Mouse (Mus musculus) intestine, embryonic 14.5 days (tissue): ENCODE data around the gene Fpr-rs4. TPM values are rescaled to one million over a fixed set of nuclear protein-coding genes. Genes with fewer than 3 reads are reported as not detected.
"Not testable (repeated sequence)": the region's sequence is repeated elsewhere in the genome, so short reads cannot be mapped to it uniquely, and the experiment has no call there.

Source experiments
- ATAC-seq: fragments of 200-750 bp; cut with Nextera tagmentation; replicated peaks from 2 replicates; pipeline ENCODE4 v1.8.0; 2017; ENCODE audit warnings: low read depth, moderate number of reproducible peaks, moderate TSS enrichment, moderate library complexity; ENCODE audit not compliant: low FRiP score, low TSS enrichment
- DNase-seq: peaks from one replicate; pipeline ENCODE4 v3.0.0-alpha.2; 2018; ENCODE audit warnings: low spot score
- H3K27ac ChIP-seq: fragments of 300-500 bp; sonication (generic); 2 replicates; pipeline ENCODE4 v1.5.1; 2014; ENCODE audit warnings: low read depth, mild to moderate bottlenecking, control low read depth
- H3K27me3 ChIP-seq: fragments of 300-500 bp; sonication (generic); replicated peaks from 2 replicates; pipeline ENCODE4 v1.6.1; 2014; ENCODE audit warnings: low read length, control low read depth; ENCODE audit not compliant: control insufficient read depth, insufficient read depth
- H3K36me3 ChIP-seq: fragments of 300-500 bp; sonication (generic); 2 replicates; pipeline ENCODE4 v1.6.1; 2014; ENCODE audit warnings: low read length, control low read depth; ENCODE audit not compliant: control insufficient read depth, insufficient read depth
- H3K4me1 ChIP-seq: fragments of 300-500 bp; sonication (generic); replicated peaks from 2 replicates; pipeline ENCODE4 v1.6.1; 2014; ENCODE audit warnings: low read length, control low read depth, mixed read lengths; ENCODE audit not compliant: control insufficient read depth, insufficient read depth
- H3K4me2 ChIP-seq: fragments of 300-500 bp; sonication (generic); 2 replicates; pipeline ENCODE4 v1.6.1; 2014; ENCODE audit warnings: low read length
- H3K4me3 ChIP-seq: fragments of 300-500 bp; sonication (generic); 2 replicates; pipeline ENCODE4 v1.5.1; 2014; ENCODE audit warnings: low read depth, low read length, control low read depth, mixed read lengths
- H3K9ac ChIP-seq: fragments of 300-500 bp; sonication (generic); 2 replicates; pipeline ENCODE4 v1.6.1; 2014; ENCODE audit warnings: mild to moderate bottlenecking, low read length
- H3K9me3 ChIP-seq: fragments of 300-500 bp; sonication (generic); 2 replicates; pipeline ENCODE4 v1.6.1; 2016; ENCODE audit warnings: low read length, control low read depth; ENCODE audit not compliant: control insufficient read depth
- WGBS: fragments of 180-500 bp; shearing (Covaris S2); extraction: QIAGEN DNeasy Blood & Tissue Kit; methylation state at CpG from one replicate; pipeline ENCODE4 v1.1.7; 2014; 5-methylcytosine and 5-hydroxymethylcytosine counted together
- polyA plus RNA-seq: library from polyadenylated mRNA; unstranded; fragments of >200 nt; fragmentation: Nextera tagmentation; extraction: Ambion mirVana; gene quantifications from 2 replicates; pipeline ENCODE4 v1.2.1, GENCODE M21; 2014

Gene Fpr-rs4
- polyA plus RNA-seq = not detected in 2 replicates

- Histone ChIP-seq H3K4me3 (no peak within 1 kb of the TSS), H3K4me1 (no peaks in the 10 kb centered on the region), H3K36me3 (no peaks in the 10 kb centered on the region), H3K9me3 (no peaks in the 10 kb centered on the region), H3K9ac (no peak within 1 kb of the TSS), H3K4me2 (no peak within 1 kb of the TSS), H3K27ac (no peak within 1 kb of the TSS), H3K27me3 (no peaks in the 10 kb centered on the region)
- no peak for ATAC-seq
- 57% methylated on average over 2 of the region's 2 CpGs for whole genome bisulfite sequencing
- DNase-seq = no peak
These were observed at the start of gene Fpr-rs4 for GRCm38 (mm10) chr17:18021433-18021832. Gene Fpr-rs4 (plus strand): TSS chr17:18021733.

GRCm38 (mm10) chr17:17973443-17973842, 48.1 kb upstream of the Fpr-rs4 start:
- no peak for DNase-seq
- 26% methylated on average over 1 of the region's 1 CpGs for WGBS
- no peaks in the 10 kb centered on the region for H3K4me1 ChIP-seq

GRCm38 (mm10) chr17:17981232-17981631, 40.3 kb upstream of the Fpr-rs4 start:
- not testable (repeated sequence) for H3K27ac ChIP-seq, H3K4me3 ChIP-seq, H3K27me3 ChIP-seq, H3K36me3 ChIP-seq, H3K9me3 ChIP-seq, DNase-seq, H3K9ac ChIP-seq, ATAC-seq, H3K4me2 ChIP-seq, H3K4me1 ChIP-seq
- WGBS = 65% methylated on average over 2 of the region's 2 CpGs

More at GRCm38 (mm10) chr17:17973443-17973842, 48.1 kb upstream of the Fpr-rs4 start:
- Histone ChIP-seq H3K4me2 (no peak overlapping the region), H3K9me3 (0 out of 2 replicates have a peak, but pooled peaks cover 1% of the 10 kb centered on the region), H3K27ac (no peak overlapping the region), H3K36me3 (no peaks in the 10 kb centered on the region), H3K9ac (no peak overlapping the region), H3K4me3 (no peak overlapping the region), H3K27me3 (no peaks in the 10 kb centered on the region)
- no peak for ATAC-seq

GRCm38 (mm10) chr17:18004752-18005151, 16.8 kb upstream of the Fpr-rs4 start:
- no peak for DNase-seq
- Histone ChIP-seq H3K9ac (no peak overlapping the region), H3K9me3 (no peaks in the 10 kb centered on the region), H3K27ac (no peak overlapping the region), H3K36me3 (no peaks in the 10 kb centered on the region), H3K4me1 (no peaks in the 10 kb centered on the region), H3K4me2 (no peak overlapping the region), H3K4me3 (no peak overlapping the region), H3K27me3 (no peaks in the 10 kb centered on the region)
- ATAC-seq = no peak
- WGBS = 92% methylated on average over 1 of the region's 1 CpGs

GRCm38 (mm10) chr17:18049124-18049523, 27.6 kb downstream of the Fpr-rs4 start, which contains the start of gene Vmn2r124:
Gene Vmn2r124 (plus strand): TSS chr17:18049424.
- no peak within 1 kb of the TSS for H3K4me2 ChIP-seq
- no peaks in the 10 kb centered on the region for H3K4me1 ChIP-seq
- H3K36me3 ChIP-seq = no peaks in the 10 kb centered on the region
- DNase-seq (no peak), ATAC-seq (no peak)
- no peaks in the 10 kb centered on the region for H3K27me3 ChIP-seq
- H3K4me3 ChIP-seq = no peak within 1 kb of the TSS
- 53% methylated on average over 2 of the region's 2 CpGs for WGBS
- H3K27ac ChIP-seq = no peak within 1 kb of the TSS
- H3K9me3 ChIP-seq = no peaks in the 10 kb centered on the region
- no peak within 1 kb of the TSS for H3K9ac ChIP-seq

Other genes starting within 250 kb of the Fpr-rs4 start
- 27.0 and 30.3 TPM in 2 replicates for gene Spaca6, start 194.6 kb upstream of the Fpr-rs4 start, polyA plus RNA-seq
- 1.8 TPM in 2 replicates for gene Has1, start 166.5 kb upstream of the Fpr-rs4 start, polyA plus RNA-seq
- gene Fpr1, start 137.8 kb upstream of the Fpr-rs4 start, polyA plus RNA-seq = 0.13 TPM in 1 of 2 replicates, not detected in the other
- 0.38 TPM in 1 of 2 replicates, not detected in the other for gene Fpr2, start 133.9 kb upstream of the Fpr-rs4 start, polyA plus RNA-seq
- gene Fpr3, start 133.9 kb upstream of the Fpr-rs4 start, polyA plus RNA-seq = not detected in 2 replicates
- not detected in 2 replicates for gene Vmn2r124, start 27.7 kb downstream of the Fpr-rs4 start, polyA plus RNA-seq
- gene Vmn2r91, start 63.3 kb downstream of the Fpr-rs4 start, polyA plus RNA-seq = not detected in 2 replicates
- not detected in 2 replicates for gene Vmn2r92, start 130.2 kb downstream of the Fpr-rs4 start, polyA plus RNA-seq